16 mouse cellular contexts compared by ENCODE assay signal in the genomic region with DNA sequence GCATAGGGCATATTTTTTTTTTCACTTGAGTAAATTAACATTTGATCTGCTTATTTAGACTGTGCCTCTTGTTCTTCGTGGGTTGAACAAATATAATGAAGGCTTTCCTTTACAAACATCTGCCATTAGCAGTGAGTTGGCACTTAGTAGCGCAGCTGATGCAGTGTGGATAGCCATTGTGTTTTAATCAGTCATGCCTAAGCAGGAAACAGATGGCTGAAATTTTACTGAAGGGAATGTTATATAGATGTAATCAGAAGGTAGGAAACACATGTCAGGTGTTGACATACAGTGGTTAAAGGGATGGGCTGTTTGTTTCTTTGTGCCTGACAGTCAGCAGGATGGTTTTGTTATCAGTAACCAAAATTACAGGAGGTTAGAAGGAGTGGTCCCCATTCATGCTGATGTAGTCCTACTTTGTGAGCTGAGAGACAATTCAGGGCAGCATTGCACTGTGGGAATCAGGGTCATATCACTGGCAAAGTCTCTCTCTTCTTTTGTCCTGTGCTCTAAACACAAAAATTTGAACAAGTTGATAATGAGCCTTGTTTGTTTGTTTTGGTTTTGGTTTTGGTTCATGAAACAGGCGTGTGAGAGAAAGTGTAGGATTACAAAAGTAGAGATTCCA.
DNase-seq lines count a peak whose midpoint lies in the region; ATAC-seq lines count a peak whose summit lies in the region.
"Had no signal": no experiment of that assay in that cellular context is flagged by ENCODE, and none has a peak within 500 bp of the region (broad histone marks: within the 10 kb centered on the region; RNA-seq: fewer than 3 reads in every experiment).

No protein-coding gene starts in this region.

- ATAC-seq in hindbrain, embryonic 11.5 days (ENCODE audit: low FRiP score): peak; percentile 86
- peak; percentile 91 for ATAC-seq in forebrain, embryonic 13.5 days
- peak; percentile 46; the same call in 1 of the 2 replicates for ATAC-seq in megakaryocyte progenitor cell, adult 5-6 weeks (replicated peaks; ENCODE audit: poor library complexity)
- ATAC-seq: CD4-positive, CD25-positive, alpha-beta regulatory T cell, adult 4 months had no signal

- 40% methylated on average over 3 of the region's 3 CpGs for WGBS in hindbrain, embryonic 11.5 days
- 47% methylated on average over 3 of the region's 3 CpGs for WGBS in hindbrain, embryonic 10.5 days
- WGBS in forebrain, embryonic 13.5 days: 48% methylated on average over 3 of the region's 3 CpGs

- H3K27me3 ChIP-seq in hindbrain, embryonic 11.5 days (ENCODE audit: control insufficient read depth, insufficient read depth, low read length): no peaks in the 10 kb centered on the region
- H3K27me3 ChIP-seq in hindbrain, embryonic 10.5 days (ENCODE audit: insufficient read depth, poor library complexity, severe bottlenecking): no peaks in the 10 kb centered on the region
- H3K27me3 ChIP-seq in forebrain, embryonic 13.5 days: no peaks in the 10 kb centered on the region
- H3K27me3 ChIP-seq: kidney, embryonic 15.5 days; lung, embryonic 15.5 days had no signal

- no peaks in the 10 kb centered on the region for H3K9me3 ChIP-seq in hindbrain, embryonic 11.5 days (ENCODE audit: control insufficient read depth, low read length)
- H3K9me3 ChIP-seq in hindbrain, embryonic 10.5 days: no peaks in the 10 kb centered on the region
- no peaks in the 10 kb centered on the region for H3K9me3 ChIP-seq in forebrain, embryonic 13.5 days (replicated peaks)
- H3K9me3 ChIP-seq: kidney, embryonic 15.5 days; lung, embryonic 15.5 days had no signal

- no peak overlapping the region for H3K9ac ChIP-seq in hindbrain, embryonic 11.5 days (ENCODE audit: low read depth, low read length)
- no peak overlapping the region for H3K9ac ChIP-seq in forebrain, embryonic 13.5 days
- H3K9ac ChIP-seq: kidney, embryonic 15.5 days; lung, embryonic 15.5 days had no signal

- peak; percentile 27 for DNase-seq in hindbrain, embryonic 11.5 days (ENCODE audit: low spot score)
- no peak for DNase-seq in hindbrain, embryonic 10.5 days (ENCODE audit: low spot score)
- peak; percentile 5 for DNase-seq in 416B (ENCODE audit: low read depth)
- DNase-seq in right cerebral cortex, postnatal 14 days: no peak
- no peak for DNase-seq in c-Kit-positive CD71-positive TER-119-positive erythroid progenitor cells, embryonic 14.5 days (ENCODE audit: low spot score)
- no peak for DNase-seq in yolk sac, embryonic 10.5 days (ENCODE audit: low spot score)
- DNase-seq: cerebellum, adult 9-10 months; heart, adult 2 months; heart, postnatal 36 days; spleen, adult 18-20 months; thymus, postnatal 4 days had no signal

- no peak overlapping the region for H3K4me3 ChIP-seq in hindbrain, embryonic 11.5 days (ENCODE audit: low read depth, low read length)
- no peak overlapping the region for H3K4me3 ChIP-seq in hindbrain, embryonic 10.5 days
- H3K4me3 ChIP-seq in forebrain, embryonic 13.5 days: no peak overlapping the region
- H3K4me3 ChIP-seq: heart, adult 2 months; kidney, embryonic 15.5 days; lung, embryonic 15.5 days had no signal

- no peak overlapping the region for H3K4me2 ChIP-seq in hindbrain, embryonic 11.5 days (replicated peaks; ENCODE audit: low read depth, low read length)
- no peak overlapping the region for H3K4me2 ChIP-seq in forebrain, embryonic 13.5 days
- H3K4me2 ChIP-seq: kidney, embryonic 15.5 days; lung, embryonic 15.5 days had no signal

- H3K4me1 ChIP-seq in hindbrain, embryonic 11.5 days (replicated peaks; ENCODE audit: control insufficient read depth, insufficient read depth, low read length): no peaks in the 10 kb centered on the region
- peaks cover 7% of the 10 kb centered on the region; the same call in 1 of the 2 replicates for H3K4me1 ChIP-seq in hindbrain, embryonic 10.5 days (replicated peaks)
- H3K4me1 ChIP-seq in forebrain, embryonic 13.5 days: peaks cover 14% of the 10 kb centered on the region
- H3K4me1 ChIP-seq: kidney, embryonic 15.5 days; lung, embryonic 15.5 days had no signal

- H3K27ac ChIP-seq in hindbrain, embryonic 11.5 days (ENCODE audit: low read depth, low read length): no peak overlapping the region
- no peak overlapping the region for H3K27ac ChIP-seq in hindbrain, embryonic 10.5 days
- no peak overlapping the region for H3K27ac ChIP-seq in forebrain, embryonic 13.5 days
- H3K27ac ChIP-seq: heart, adult 2 months; kidney, embryonic 15.5 days; lung, embryonic 15.5 days had no signal

- H3K36me3 ChIP-seq in hindbrain, embryonic 11.5 days (ENCODE audit: control insufficient read depth, insufficient read depth, low read length): no peaks in the 10 kb centered on the region
- no peaks in the 10 kb centered on the region for H3K36me3 ChIP-seq in hindbrain, embryonic 10.5 days
- no peaks in the 10 kb centered on the region for H3K36me3 ChIP-seq in forebrain, embryonic 13.5 days (ENCODE audit: poor library complexity, severe bottlenecking)
- H3K36me3 ChIP-seq: kidney, embryonic 15.5 days; lung, embryonic 15.5 days had no signal

Comparison
In these comparisons a context has a peak if more than half of its experiments do, and no peak if none do; other contexts are left out.
1. DNase-seq: peak in hindbrain, embryonic 11.5 days (single experiment) and 416B (single experiment); none in hindbrain, embryonic 10.5 days (single experiment), right cerebral cortex, postnatal 14 days (single experiment), c-Kit-positive CD71-positive TER-119-positive erythroid progenitor cells, embryonic 14.5 days (single experiment) and yolk sac, embryonic 10.5 days (single experiment).
2. Peak in every context shown above with its lines, with median percentiles within 50 percentile points of each other: ATAC-seq.